In the genomic region with DNA sequence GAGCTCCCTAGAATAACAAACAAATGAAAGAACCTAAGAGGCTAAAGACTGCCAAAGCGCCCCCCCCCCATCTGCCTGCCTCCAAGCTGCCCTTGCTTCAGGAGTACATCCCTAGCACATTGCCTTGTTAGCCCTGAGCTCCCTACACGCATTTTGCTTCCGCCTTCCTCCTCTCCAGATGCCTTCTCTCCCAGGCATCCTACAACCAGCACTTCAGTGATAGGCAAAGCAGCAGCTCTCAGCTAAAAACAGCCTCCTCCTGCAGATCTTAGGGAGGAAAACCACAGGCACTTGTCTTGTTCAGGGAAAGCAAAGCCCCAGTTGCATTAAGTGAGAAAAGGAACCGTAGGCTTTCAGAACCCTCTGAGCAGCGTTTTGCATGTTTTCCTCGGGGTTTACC, we compare ENCODE assay signal across 8 mouse cellular contexts. TPM values are rescaled to one million over a fixed set of nuclear protein-coding genes. Genes with fewer than 3 reads are reported as not detected.
DNase-seq lines count a peak whose midpoint lies in the region; ATAC-seq and TF ChIP-seq lines count a peak whose summit lies in the region.

No protein-coding gene starts in this region.

- H3K4me2 ChIP-seq in hindbrain, postnatal 0 days (ENCODE audit: low read depth, low read length), result peak overlapping the region; percentile 62; the same call in 1 of the 2 replicates

- TF ChIP-seq CTCF in lung, adult 2 months (IDR thresholded peaks at IDR 0.05; ENCODE audit: insufficient read depth, low read length), result no peak
- TF ChIP-seq CTCF in hindbrain, postnatal 0 days (IDR thresholded peaks at IDR 0.05; ENCODE audit: low read depth), result no peak

- H3K4me1 ChIP-seq in lung, adult 2 months (ENCODE audit: control insufficient read depth, insufficient read depth, low read length), result 0 out of 2 replicates have a peak, but pooled peaks cover 4% of the 10 kb centered on the region
- peaks cover 4% of the 10 kb centered on the region; the same call in 1 of the 2 replicates for H3K4me1 ChIP-seq in forebrain, embryonic 10.5 days
- H3K4me1 ChIP-seq in hindbrain, postnatal 0 days (ENCODE audit: insufficient read depth, low read length), result peaks cover 4% of the 10 kb centered on the region; the same call in 1 of the 2 replicates

- peaks cover 4% of the 10 kb centered on the region; the same call in 1 of the 2 replicates for H3K27me3 ChIP-seq in forebrain, embryonic 10.5 days (ENCODE audit: poor library complexity, severe bottlenecking)
- no peaks in the 10 kb centered on the region for H3K27me3 ChIP-seq in hindbrain, postnatal 0 days (ENCODE audit: insufficient read depth, low read length)

- no peaks in the 10 kb centered on the region for H3K9me3 ChIP-seq in forebrain, embryonic 10.5 days
- H3K9me3 ChIP-seq in hindbrain, postnatal 0 days (ENCODE audit: low read length), result no peaks in the 10 kb centered on the region

- no peak overlapping the region for H3K4me3 ChIP-seq in lung, adult 2 months (replicated peaks; ENCODE audit: extremely low read depth, low read depth, low read length)
- H3K4me3 ChIP-seq in forebrain, embryonic 10.5 days, result no peak overlapping the region
- H3K4me3 ChIP-seq in hindbrain, postnatal 0 days (ENCODE audit: low read length), result no peak overlapping the region

- H3K36me3 ChIP-seq in forebrain, embryonic 10.5 days (replicated peaks), result no peaks in the 10 kb centered on the region
- H3K36me3 ChIP-seq in hindbrain, postnatal 0 days (ENCODE audit: insufficient read depth, low read length), result no peaks in the 10 kb centered on the region

- no peak for TF ChIP-seq POLR2A in lung, adult 2 months (IDR thresholded peaks at IDR 0.05; ENCODE audit: borderline replicate concordance, extremely low read depth, low read depth, low read length)

- H3K9ac ChIP-seq in hindbrain, postnatal 0 days (replicated peaks; ENCODE audit: low read length), result no peak overlapping the region

- peak; percentile 6 for DNase-seq in lung, adult 2 months
- no peak for DNase-seq in lung, postnatal 14 days
- DNase-seq in forebrain, embryonic 10.5 days (ENCODE audit: extremely low spot score, low spot score), result no peak
- peak; percentile 31 for DNase-seq in hindbrain, postnatal 0 days (ENCODE audit: low spot score)
- DNase-seq in left cerebral cortex, postnatal 36 days (ENCODE audit: low spot score in 2 of 2), result peak; percentile 62 to 76
- DNase-seq in right cerebral cortex, adult 18-20 months, result peak; percentile 82
- no peak for DNase-seq in urinary bladder, adult 2 months (ENCODE audit: low spot score)

- peak; percentile 79 for ATAC-seq in hindbrain, postnatal 0 days
- no peak for ATAC-seq in monocyte, adult 5-6 weeks (replicated peaks; ENCODE audit: insufficient number of reproducible peaks, low FRiP score, low TSS enrichment, poor library complexity, severe bottlenecking)

- H3K27ac ChIP-seq in forebrain, embryonic 10.5 days, result 0 out of 2 replicates have a peak overlapping the region, but pooled peaks have one; percentile 44
- H3K27ac ChIP-seq in hindbrain, postnatal 0 days, result peak overlapping the region; percentile 37; the same call in 1 of the 2 replicates

- WGBS in lung, adult 2 months, result 22% methylated on average over 6 of the region's 6 CpGs
- WGBS in forebrain, embryonic 10.5 days, result 35% methylated on average over 6 of the region's 6 CpGs
- WGBS in hindbrain, postnatal 0 days, result 24% methylated on average over 6 of the region's 6 CpGs

- intact Hi-C loops in left cerebral cortex, postnatal 36 days (cut with DNase I), result loop anchor here (2.0 to 5.0 kb wide), 3 partner anchors 142 to 407 kb away; no protein-coding TSS in a partner anchor

RNA-seq across cellular contexts. Expression of a gene that starts 45.4 kb away (rescaled TPM):
- 256 and 286 TPM in 2 replicates for polyA plus RNA-seq in lung, adult 2 months (2012; rRNA removed)
- polyA plus RNA-seq in forebrain, embryonic 10.5 days (2016; fragmentation: Nextera tagmentation; extraction: Ambion mirVana), result 1.9 and 2.1 TPM in 2 replicates
- 8.5 and 8.6 TPM in 2 replicates for total RNA-seq in hindbrain, postnatal 0 days (2014; rRNA removed)
- 9.5 and 10.6 TPM in 2 replicates for polyA plus RNA-seq in hindbrain, postnatal 0 days (2015; fragmentation: Nextera tagmentation; extraction: Ambion mirVana)
- 1 to 10 TPM; 8.6 TPM for total RNA-seq in left cerebral cortex, postnatal 36 days (2021)
- 99.9 and 102 TPM in 2 replicates for polyA plus RNA-seq in urinary bladder, adult 2 months (2012; rRNA removed)
- total RNA-seq in monocyte, adult 5-6 weeks (2017), result 1.8 to 24.1 TPM (median 1.9 TPM) in 3 replicates

Comparison
In these comparisons a context has a peak if more than half of its experiments do, and no peak if none do; other contexts are left out.
1. DNase-seq: peak in lung, adult 2 months (single experiment), hindbrain, postnatal 0 days (single experiment), left cerebral cortex, postnatal 36 days (2 of 2) and right cerebral cortex, adult 18-20 months (single experiment); none in lung, postnatal 14 days (single experiment), forebrain, embryonic 10.5 days (single experiment) and urinary bladder, adult 2 months (single experiment).